Mouse (Mus musculus) limb, embryonic 12.5 days (tissue): ENCODE results near the gene Tbl1xr1. TPM values are rescaled to one million over a fixed set of nuclear protein-coding genes. Genes with fewer than 3 reads are reported as not detected.

Experiments
- ATAC-seq: fragments of 200-750 bp; cut with Nextera tagmentation; 2 replicates; pipeline ENCODE4 v1.8.0; 2017; ENCODE audit warnings: low read depth, moderate TSS enrichment; ENCODE audit not compliant: insufficient number of reproducible peaks, insufficient read depth, low FRiP score, low TSS enrichment
- H3K27ac ChIP-seq: fragments of 300-500 bp; sonication (generic); 2 replicates; pipeline ENCODE4 v1.5.1; 2016; ENCODE audit warnings: mild to moderate bottlenecking, moderate library complexity
- H3K27me3 ChIP-seq: fragments of 300-500 bp; sonication (generic); 2 replicates; pipeline ENCODE4 v1.6.1; 2016; ENCODE audit warnings: mild to moderate bottlenecking, moderate library complexity
- H3K36me3 ChIP-seq: fragments of 300-500 bp; sonication (generic); 2 replicates; pipeline ENCODE4 v1.6.1; 2016; ENCODE audit warnings: mild to moderate bottlenecking, moderate library complexity
- H3K4me1 ChIP-seq: fragments of 300-500 bp; sonication (generic); replicated peaks from 2 replicates; pipeline ENCODE4 v1.6.1; 2016
- H3K4me2 ChIP-seq: fragments of 300-500 bp; sonication (generic); 2 replicates; pipeline ENCODE4 v1.6.1; 2016; ENCODE audit warnings: mild to moderate bottlenecking, moderate library complexity
- H3K4me3 ChIP-seq: fragments of 300-500 bp; sonication (generic); replicated peaks from 2 replicates; pipeline ENCODE4 v1.5.1; 2016; ENCODE audit warnings: mild to moderate bottlenecking
- H3K9ac ChIP-seq: fragments of 300-500 bp; sonication (generic); replicated peaks from 2 replicates; pipeline ENCODE4 v1.6.1; 2016; ENCODE audit warnings: mild to moderate bottlenecking, moderate library complexity
- H3K9me3 ChIP-seq: fragments of 300-500 bp; sonication (generic); 2 replicates; pipeline ENCODE4 v1.6.1; 2016; ENCODE audit warnings: mild to moderate bottlenecking, moderate library complexity
- WGBS: fragments of 180-500 bp; shearing (Covaris S2); methylation state at CpG from one replicate; pipeline ENCODE4 v1.1.7; 2016; 5-methylcytosine and 5-hydroxymethylcytosine counted together
- polyA plus RNA-seq: library from polyadenylated mRNA; unstranded; fragments of >200 nt; fragmentation: Nextera tagmentation; extraction: Ambion mirVana; gene quantifications from 2 replicates; pipeline ENCODE4 v1.2.1, GENCODE M21; 2016

Gene Tbl1xr1
- polyA plus RNA-seq, 1 experiment from 2014 or later: 38.0 TPM

DNA sequence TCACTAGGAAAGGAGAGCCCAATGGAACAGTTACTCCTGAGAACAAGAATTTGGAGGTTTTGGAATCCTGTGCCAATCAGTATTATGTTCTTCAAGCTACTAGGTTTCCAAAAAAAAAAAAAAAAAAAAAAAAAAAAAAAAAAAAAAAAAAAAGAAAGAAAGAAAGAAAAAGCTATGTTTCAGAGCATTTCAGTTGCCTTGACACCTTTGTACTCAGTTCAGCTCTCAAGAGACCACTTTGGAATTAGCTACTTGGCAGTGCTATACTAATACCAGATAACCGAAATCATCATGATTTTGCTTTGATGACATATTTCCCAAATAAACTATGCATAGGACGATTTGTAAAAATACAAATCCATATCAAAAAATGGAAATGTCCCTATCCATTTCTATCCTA lies 145.1 kb downstream of the Tbl1xr1 start:
- no peak overlapping the region for H3K27ac ChIP-seq
- H3K9ac ChIP-seq: no peak overlapping the region
- no peaks in the 10 kb centered on the region for H3K9me3 ChIP-seq
- no peak overlapping the region for H3K4me3 ChIP-seq
- no peaks in the 10 kb centered on the region for H3K4me1 ChIP-seq
- H3K4me2 ChIP-seq: no peak overlapping the region
- no peaks in the 10 kb centered on the region for H3K27me3 ChIP-seq
- H3K36me3 ChIP-seq: 0 out of 2 replicates have a peak, but pooled peaks cover 14% of the 10 kb centered on the region
- 85% methylated on average over 2 of the region's 2 CpGs for WGBS
- ATAC-seq: no peak

DNA sequence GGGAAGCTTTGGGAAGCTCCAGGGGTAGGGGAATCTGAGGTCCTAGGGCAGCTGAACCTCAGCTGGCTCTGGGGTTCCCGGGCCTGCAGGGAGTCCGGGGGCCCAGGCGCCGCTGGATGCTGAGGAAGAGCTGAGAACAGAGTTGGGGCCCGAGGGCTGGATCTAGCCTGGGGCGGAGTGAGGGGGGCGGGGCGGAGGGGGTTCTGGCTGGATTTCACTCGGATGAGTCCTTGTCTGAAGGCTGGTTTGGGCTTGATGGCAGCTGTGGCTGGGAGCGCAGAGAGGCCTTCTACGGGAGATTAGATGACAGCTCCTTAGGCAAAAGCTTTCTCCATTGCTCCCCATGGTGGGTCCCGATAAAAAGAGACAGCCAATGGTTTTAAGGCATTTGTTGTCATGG lies 145.9 kb downstream of the Tbl1xr1 start:
- 35% methylated on average over 12 of the region's 12 CpGs for WGBS
- Histone ChIP-seq H3K36me3 (0 out of 2 replicates have a peak, but pooled peaks cover 8% of the 10 kb centered on the region), H3K4me1 (no peaks in the 10 kb centered on the region), H3K9ac (no peak overlapping the region), H3K4me3 (no peak overlapping the region), H3K4me2 (no peak overlapping the region), H3K9me3 (no peaks in the 10 kb centered on the region), H3K27me3 (no peaks in the 10 kb centered on the region), H3K27ac (no peak overlapping the region)
- ATAC-seq: no peak

DNA sequence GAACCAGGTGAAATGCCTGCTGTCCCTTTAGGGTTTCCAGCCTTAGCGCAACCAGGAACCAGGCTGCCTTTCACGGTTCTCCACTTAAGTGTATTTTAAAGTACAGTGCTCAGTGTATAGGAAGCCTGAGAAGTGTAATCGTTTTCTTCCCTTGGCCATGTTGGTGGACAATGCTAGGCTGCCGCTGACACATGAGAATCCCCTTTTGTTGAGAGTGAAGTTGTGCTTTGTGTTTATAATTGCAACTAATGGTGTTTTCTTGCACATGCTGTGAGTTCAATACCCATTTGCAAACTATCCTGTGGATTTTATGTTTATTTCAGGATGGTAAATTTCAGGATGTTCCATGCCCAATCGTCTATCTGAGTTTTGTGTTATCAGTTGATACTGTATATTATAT lies 146.6 kb downstream of the Tbl1xr1 start:
- no peak for ATAC-seq
- Histone ChIP-seq H3K27me3 (no peaks in the 10 kb centered on the region), H3K36me3 (0 out of 2 replicates have a peak, but pooled peaks cover 7% of the 10 kb centered on the region), H3K9me3 (no peaks in the 10 kb centered on the region), H3K4me1 (no peaks in the 10 kb centered on the region), H3K4me3 (no peak overlapping the region), H3K4me2 (no peak overlapping the region), H3K9ac (no peak overlapping the region), H3K27ac (no peak overlapping the region)
- 87% methylated on average over 5 of the region's 5 CpGs for WGBS

DNA sequence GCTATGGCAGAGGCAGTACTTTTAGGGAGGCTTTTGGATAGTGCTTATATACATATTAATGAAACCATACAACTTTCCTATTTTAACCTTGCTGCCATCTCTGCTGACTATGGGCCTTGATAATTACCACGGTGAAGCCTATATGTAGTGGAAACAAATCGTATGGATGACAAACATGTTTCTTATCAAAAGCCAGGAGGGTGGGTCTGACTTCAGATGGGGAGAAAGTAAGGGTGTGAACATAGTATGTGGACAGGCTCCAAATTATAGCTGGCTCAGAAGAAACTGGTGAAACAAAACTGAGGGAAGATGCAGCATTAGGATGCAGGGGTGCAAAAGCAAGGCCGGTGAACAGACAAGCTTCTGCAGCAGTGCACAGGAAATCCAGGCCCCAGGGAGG lies 151.6 kb downstream of the Tbl1xr1 start:
- Histone ChIP-seq H3K36me3 (no peaks in the 10 kb centered on the region), H3K27ac (no peak overlapping the region), H3K4me2 (no peak overlapping the region), H3K9me3 (no peaks in the 10 kb centered on the region), H3K27me3 (no peaks in the 10 kb centered on the region), H3K9ac (no peak overlapping the region), H3K4me1 (no peaks in the 10 kb centered on the region), H3K4me3 (no peak overlapping the region)
- ATAC-seq: no peak
- 81% methylated on average over 3 of the region's 3 CpGs for WGBS

DNA sequence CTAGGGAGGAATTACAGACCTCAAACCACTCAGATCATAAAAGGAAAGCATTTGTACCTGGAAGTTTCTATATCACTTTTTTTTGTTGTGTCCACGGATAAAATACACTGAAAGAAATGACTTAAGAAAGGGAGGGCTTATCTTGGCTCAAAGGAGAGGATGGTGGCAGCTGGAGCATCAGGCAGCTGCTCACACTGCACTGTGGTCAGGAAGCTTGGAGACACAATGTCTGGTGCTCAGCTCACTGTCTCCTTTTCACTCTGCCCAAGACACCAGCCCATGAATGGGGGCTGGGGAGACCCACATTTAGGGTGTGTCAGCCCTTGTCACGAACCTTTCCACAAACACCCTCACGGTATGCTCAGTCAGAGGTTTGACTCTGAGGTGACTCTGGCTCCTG lies 154.2 kb downstream of the Tbl1xr1 start:
- H3K4me3 ChIP-seq: no peak overlapping the region
- WGBS: 64% methylated on average over 3 of the region's 3 CpGs
- no peaks in the 10 kb centered on the region for H3K27me3 ChIP-seq
- H3K27ac ChIP-seq: no peak overlapping the region
- H3K4me1 ChIP-seq: no peaks in the 10 kb centered on the region
- H3K9me3 ChIP-seq: no peaks in the 10 kb centered on the region
- H3K4me2 ChIP-seq: no peak overlapping the region
- no peak for ATAC-seq
- H3K9ac ChIP-seq: no peak overlapping the region
- H3K36me3 ChIP-seq: no peaks in the 10 kb centered on the region

DNA sequence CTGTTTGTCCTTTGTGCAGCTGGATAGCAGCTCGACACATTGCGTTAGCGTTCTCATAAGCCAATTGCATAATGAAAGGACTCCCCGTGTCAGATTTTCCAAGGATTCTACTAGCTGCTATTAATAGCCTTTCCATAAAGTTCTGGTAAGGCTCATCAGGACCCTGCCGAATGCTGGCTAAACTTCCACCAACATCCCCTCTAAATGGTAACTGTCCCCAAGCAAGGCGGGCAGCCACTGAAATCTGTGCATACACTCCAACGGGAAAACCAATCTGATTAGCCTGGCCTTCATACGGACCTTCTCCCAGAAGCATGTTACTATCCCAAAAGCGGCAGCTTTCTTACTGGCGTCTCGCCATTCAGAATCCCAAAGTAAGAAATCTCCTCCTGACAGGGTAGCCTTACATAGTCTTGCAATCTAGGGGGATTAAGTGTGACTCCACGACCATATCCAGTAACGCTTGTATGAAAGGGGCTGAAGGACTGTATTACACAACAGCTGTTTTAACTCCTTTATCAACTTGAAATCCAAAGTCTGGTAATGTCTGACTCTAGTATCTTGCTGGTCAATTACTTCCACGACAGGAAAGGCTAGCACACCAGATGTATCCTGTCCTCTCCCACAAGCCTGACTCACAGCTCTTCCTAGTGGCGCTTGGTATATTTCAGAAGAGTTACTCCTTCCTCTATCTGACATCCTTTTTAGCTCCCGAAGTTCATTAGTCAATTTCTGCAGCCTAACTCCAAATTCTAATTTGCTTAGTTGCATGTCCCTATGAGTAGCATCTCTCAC lies 161.9 kb downstream of the Tbl1xr1 start:
- 90% methylated on average over 16 of the region's 16 CpGs for WGBS
- Histone ChIP-seq H3K9ac (no peak overlapping the region), H3K36me3 (no peaks in the 10 kb centered on the region), H3K4me1 (no peaks in the 10 kb centered on the region), H3K4me3 (no peak overlapping the region), H3K9me3 (0 out of 2 replicates have a peak, but pooled peaks cover 20% of the 10 kb centered on the region), H3K27ac (no peak overlapping the region), H3K4me2 (no peak overlapping the region), H3K27me3 (no peaks in the 10 kb centered on the region)
- ATAC-seq: no peak
